Mouse (Mus musculus) midbrain, embryonic 10.5 days (tissue): ENCODE results near the gene Donson. TPM values are rescaled to one million over a fixed set of nuclear protein-coding genes. Genes with fewer than 3 reads are reported as not detected.

Experiments used
- DNase-seq: peaks from one replicate; pipeline ENCODE4 v3.0.0-alpha.2; 2017; ENCODE audit warnings: low spot score
- H3K27ac ChIP-seq: fragments of 300-500 bp; sonication (generic); replicated peaks from 2 replicates; pipeline ENCODE4 v1.5.1; 2016; ENCODE audit warnings: mild to moderate bottlenecking
- H3K27me3 ChIP-seq: fragments of 300-500 bp; sonication (generic); 2 replicates; pipeline ENCODE4 v1.6.1; 2016; ENCODE audit warnings: low read depth, mild to moderate bottlenecking; ENCODE audit not compliant: poor library complexity, severe bottlenecking
- H3K36me3 ChIP-seq: fragments of 300-500 bp; sonication (generic); 2 replicates; pipeline ENCODE4 v1.6.1; 2016; ENCODE audit warnings: mild to moderate bottlenecking, moderate library complexity
- H3K4me1 ChIP-seq: fragments of 300-500 bp; sonication (generic); 2 replicates; pipeline ENCODE4 v1.6.1; 2016
- H3K4me3 ChIP-seq: fragments of 300-500 bp; sonication (generic); 2 replicates; pipeline ENCODE4 v1.5.1; 2016; ENCODE audit warnings: mild to moderate bottlenecking, moderate library complexity
- H3K9me3 ChIP-seq: fragments of 300-500 bp; sonication (generic); replicated peaks from 2 replicates; pipeline ENCODE4 v1.6.1; 2016; ENCODE audit warnings: mild to moderate bottlenecking
- WGBS: fragments of 180-500 bp; shearing (Covaris S2); methylation state at CpG from one replicate; pipeline ENCODE4 v1.1.7; 2016; 5-methylcytosine and 5-hydroxymethylcytosine counted together
- polyA plus RNA-seq: library from polyadenylated mRNA; unstranded; fragments of >200 nt; fragmentation: Nextera tagmentation; extraction: Ambion mirVana; gene quantifications from 2 replicates; pipeline ENCODE4 v1.2.1, GENCODE M21; 2016

Gene Donson
- polyA plus RNA-seq = 38.3 and 39.0 TPM in 2 replicates

DNA sequence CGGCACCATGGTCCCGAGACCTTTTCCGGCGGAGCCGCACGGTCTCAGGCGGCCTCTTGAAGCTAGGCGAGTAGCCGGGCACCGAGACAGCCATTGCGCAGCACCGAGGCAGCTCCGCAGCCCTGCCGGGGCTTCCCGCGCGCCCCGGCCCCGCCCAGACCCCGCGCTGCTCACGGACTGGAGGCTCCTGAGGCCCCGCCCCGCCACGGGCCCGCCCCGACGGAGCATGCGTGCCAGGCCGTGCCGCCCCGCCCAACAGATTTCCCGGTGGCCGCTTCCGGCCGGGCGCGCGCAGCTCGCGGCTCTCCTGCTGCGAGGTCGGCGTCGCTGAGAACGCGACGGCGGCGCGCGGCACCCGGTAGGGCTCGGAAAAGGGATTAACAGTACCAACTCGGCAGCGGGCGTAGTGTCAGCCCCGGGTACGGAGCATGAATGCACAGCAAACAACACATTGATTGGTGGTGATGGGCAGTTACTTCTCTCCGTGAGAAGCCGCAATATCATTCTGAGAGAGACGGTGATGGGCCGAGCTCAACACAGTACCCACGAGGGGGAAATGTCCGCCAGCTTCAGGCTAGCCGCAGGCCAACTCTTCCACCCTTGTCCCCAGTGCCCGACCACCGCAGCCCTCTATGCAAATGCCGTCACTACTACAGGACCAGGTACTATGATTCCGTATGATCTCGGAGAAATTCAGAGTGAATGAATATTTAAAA, at the start of gene Donson:
Gene Donson, minus strand, starts transcription at position 152 of the 716 bp plus-strand sequence.
- H3K36me3 ChIP-seq = peaks cover 30% of the 10 kb centered on the region
- peak within 1 kb of the TSS; percentile 94 for H3K4me3 ChIP-seq
- H3K27me3 ChIP-seq = no peaks in the 10 kb centered on the region
- DNase-seq = peak; percentile 94
- peak within 1 kb of the TSS; percentile 94 for H3K27ac ChIP-seq
- H3K4me1 ChIP-seq = peaks cover 30% of the 10 kb centered on the region
- WGBS = under 1% methylated on average over 70 of the region's 71 CpGs
- H3K9me3 ChIP-seq = no peaks in the 10 kb centered on the region

DNA sequence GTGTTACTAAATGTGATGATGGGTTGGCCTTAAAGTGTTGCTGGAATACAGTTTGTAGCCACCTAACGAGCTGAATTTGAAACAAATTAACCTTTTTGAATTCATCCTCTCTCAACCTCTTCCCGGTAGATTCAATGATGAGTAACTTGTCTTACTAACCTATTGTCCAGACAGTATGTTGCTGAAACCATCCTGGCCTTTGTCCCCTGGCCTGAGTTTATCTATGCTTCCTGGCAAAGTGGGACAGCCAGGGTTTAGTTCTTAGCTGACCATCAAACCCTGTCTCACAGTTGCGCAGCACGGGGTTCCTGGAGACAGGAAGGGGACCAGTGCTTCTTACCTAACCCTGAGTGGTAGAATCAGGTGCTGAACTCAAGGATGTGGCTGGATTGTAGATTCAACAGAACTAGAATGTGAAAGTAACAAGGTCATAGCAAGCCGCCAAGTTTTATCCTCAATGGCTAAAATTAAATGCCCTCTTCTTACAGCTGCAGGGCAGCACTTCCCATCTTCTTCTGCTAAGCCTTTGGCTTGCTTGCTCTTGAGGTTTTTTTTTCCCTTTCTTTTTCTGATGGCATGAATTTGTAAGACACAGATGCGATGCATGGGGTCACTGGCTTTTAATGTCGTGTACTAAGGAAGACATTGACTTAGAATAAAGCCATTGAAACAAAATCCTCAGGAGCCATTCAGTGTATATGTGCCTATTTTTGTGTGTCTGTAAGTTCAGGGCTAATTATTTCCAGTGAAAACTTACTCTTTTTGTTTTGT, 47.7 kb upstream of the Donson start:
- no peaks in the 10 kb centered on the region for H3K27me3 ChIP-seq
- H3K4me3 ChIP-seq = no peak overlapping the region
- peaks cover 10% of the 10 kb centered on the region for H3K36me3 ChIP-seq
- DNase-seq = no peak
- H3K4me1 ChIP-seq = peaks cover 72% of the 10 kb centered on the region
- no peak overlapping the region for H3K27ac ChIP-seq
- no peaks in the 10 kb centered on the region for H3K9me3 ChIP-seq
- 75% methylated on average over 7 of the region's 7 CpGs for WGBS

DNA sequence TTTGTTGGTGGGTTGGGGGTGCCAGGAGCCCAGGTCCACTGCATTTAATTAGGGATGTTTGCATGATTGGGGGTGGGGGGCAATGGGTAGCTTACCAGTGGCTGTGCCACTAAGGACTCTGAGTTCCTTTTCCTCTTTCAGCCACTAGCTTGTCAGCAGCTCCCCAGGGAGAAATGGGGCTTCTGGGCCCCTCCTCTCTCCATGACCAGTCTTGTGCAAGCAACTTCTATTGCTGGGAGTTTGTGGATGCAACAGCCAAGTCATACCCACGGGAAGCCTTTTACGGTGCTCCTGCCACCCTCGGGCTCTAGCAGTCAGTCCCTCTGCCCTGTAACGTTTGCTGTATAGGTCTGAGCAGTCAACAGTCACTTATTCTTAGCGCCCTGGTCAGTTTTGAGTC, 46.2 kb upstream of the Donson start:
- H3K27me3 ChIP-seq = no peaks in the 10 kb centered on the region
- no peak overlapping the region for H3K27ac ChIP-seq
- H3K4me3 ChIP-seq = no peak overlapping the region
- WGBS = 69% methylated on average over 5 of the region's 5 CpGs
- no peaks in the 10 kb centered on the region for H3K36me3 ChIP-seq
- H3K4me1 ChIP-seq = peaks cover 65% of the 10 kb centered on the region
- no peak for DNase-seq
- H3K9me3 ChIP-seq = no peaks in the 10 kb centered on the region

DNA sequence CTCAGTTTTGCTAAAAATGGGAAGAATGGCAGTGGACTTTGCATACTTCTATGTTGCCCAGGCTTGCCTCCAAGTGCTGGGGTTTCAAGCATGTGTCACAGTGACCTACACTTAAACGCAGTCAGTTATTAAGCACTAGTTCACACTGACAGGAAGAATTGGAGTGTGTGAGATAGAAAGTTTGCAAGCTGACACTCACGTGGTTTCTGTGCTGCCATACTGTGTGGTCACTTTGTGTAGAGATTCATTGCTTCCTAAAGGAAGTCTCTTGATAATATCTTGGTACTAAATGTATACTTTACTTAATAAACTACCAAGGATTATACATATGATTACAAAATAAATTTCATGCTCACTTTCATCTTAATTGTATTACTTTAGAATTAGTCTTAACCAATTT, 44.2 kb upstream of the Donson start:
- Histone ChIP-seq H3K4me1 (peaks cover 62% of the 10 kb centered on the region), H3K9me3 (no peaks in the 10 kb centered on the region)

DNA sequence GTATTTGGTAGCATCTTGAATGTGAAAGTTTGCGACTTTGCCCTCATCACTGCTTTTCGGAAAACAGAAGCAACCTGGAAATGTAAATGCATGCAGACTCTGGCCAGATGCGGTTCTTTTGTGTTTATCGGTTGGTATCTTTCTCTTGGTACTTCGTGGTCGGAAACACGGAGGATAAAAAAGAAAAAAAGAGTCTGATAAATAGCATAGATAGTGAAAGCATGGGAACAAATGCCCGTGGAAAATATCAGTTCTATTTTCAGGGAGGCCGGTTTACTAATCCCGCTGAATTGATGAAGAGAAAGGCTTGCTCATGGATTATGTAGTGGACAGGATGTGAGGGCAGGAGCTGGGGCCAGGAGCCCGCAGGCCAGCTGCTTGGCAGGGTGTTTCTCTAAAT, 41.9 kb upstream of the Donson start:
- peak; percentile 28 for DNase-seq
- H3K27ac ChIP-seq = peak overlapping the region; percentile 97
- no peaks in the 10 kb centered on the region for H3K27me3 ChIP-seq
- H3K36me3 ChIP-seq = no peaks in the 10 kb centered on the region
- under 1% methylated on average over 11 of the region's 11 CpGs for WGBS
- H3K9me3 ChIP-seq = no peaks in the 10 kb centered on the region
- H3K4me3 ChIP-seq = peak overlapping the region; percentile 92
- H3K4me1 ChIP-seq = peaks cover 51% of the 10 kb centered on the region

More for the DNA sequence above, 44.2 kb upstream of the Donson start:
- DNase-seq = no peak
- Histone ChIP-seq H3K4me3 (no peak overlapping the region), H3K27ac (no peak overlapping the region), H3K36me3 (no peaks in the 10 kb centered on the region), H3K27me3 (no peaks in the 10 kb centered on the region)
- 80% methylated on average over 2 of the region's 2 CpGs for WGBS

DNA sequence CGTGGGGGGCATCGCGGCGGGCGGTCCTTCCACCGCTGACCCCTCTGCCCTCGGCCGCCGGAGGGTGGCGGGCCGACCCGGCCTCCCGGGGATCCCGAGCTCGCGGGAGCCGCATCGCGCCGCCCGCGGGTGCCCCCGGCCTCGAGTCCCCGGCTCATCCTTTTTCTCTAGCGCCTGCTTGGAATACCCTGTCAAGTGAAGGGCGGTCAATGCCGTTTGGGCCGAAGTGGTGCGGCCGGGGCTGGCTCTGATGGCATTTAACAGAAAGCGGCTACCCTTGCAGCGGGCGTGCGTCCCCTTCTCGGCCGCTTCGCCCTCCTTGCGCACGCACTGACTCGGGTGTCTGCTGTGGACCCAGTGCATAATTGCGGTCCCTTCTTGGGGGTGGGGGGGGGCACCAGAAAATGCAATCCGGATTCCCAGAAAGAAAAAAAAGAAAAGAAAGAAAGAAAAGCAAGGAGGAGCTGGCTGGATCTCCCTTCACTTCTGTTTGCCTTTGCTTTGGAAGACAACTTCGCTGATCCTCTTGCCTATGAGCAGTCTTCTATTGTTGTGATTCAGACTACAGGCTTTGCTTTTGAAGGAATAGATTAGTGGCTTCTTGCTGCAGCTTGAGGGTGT, 41.4 kb upstream of the Donson start:
- H3K36me3 ChIP-seq = no peaks in the 10 kb centered on the region
- peak; percentile 70 for DNase-seq
- WGBS = under 1% methylated on average over 43 of the region's 44 CpGs
- H3K4me3 ChIP-seq = peak overlapping the region; percentile 92
- H3K4me1 ChIP-seq = peaks cover 47% of the 10 kb centered on the region
- peak overlapping the region; percentile 97 for H3K27ac ChIP-seq
- H3K9me3 ChIP-seq = no peaks in the 10 kb centered on the region
- H3K27me3 ChIP-seq = no peaks in the 10 kb centered on the region

DNA sequence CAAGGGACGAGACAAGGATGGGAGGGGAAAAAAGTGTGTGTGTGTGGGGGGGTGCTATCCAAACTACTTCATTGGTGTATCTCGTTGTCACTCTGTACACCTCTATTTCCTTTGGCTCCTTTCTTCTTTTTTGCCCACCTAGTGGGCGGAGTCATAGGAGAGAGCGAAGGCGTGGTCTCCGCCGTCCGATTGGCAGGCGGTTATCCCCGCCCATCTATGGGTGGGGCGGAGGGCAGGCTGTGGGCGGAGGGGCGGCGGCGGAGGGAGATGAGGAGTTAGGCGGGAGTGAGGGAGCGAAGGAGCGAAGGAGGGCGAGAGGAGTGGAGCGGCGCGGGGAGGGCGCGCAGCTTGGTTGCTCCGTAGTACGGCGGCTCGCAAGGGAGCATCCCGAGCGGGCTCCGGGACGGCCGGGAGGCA, 40.5 kb upstream of the Donson start, which contains the start of gene Itsn1:
Gene Itsn1, plus strand, starts transcription at position 216 of the 417 bp plus-strand sequence.
- H3K9me3 ChIP-seq = no peaks in the 10 kb centered on the region
- H3K27me3 ChIP-seq = no peaks in the 10 kb centered on the region
- peak within 1 kb of the TSS; percentile 92 for H3K4me3 ChIP-seq
- DNase-seq = peak; percentile 99
- H3K4me1 ChIP-seq = peaks cover 38% of the 10 kb centered on the region
- WGBS = 0% methylated on average over 33 of the region's 33 CpGs
- H3K27ac ChIP-seq = peak within 1 kb of the TSS; percentile 97
- 0 out of 2 replicates have a peak, but pooled peaks cover 7% of the 10 kb centered on the region for H3K36me3 ChIP-seq

DNA sequence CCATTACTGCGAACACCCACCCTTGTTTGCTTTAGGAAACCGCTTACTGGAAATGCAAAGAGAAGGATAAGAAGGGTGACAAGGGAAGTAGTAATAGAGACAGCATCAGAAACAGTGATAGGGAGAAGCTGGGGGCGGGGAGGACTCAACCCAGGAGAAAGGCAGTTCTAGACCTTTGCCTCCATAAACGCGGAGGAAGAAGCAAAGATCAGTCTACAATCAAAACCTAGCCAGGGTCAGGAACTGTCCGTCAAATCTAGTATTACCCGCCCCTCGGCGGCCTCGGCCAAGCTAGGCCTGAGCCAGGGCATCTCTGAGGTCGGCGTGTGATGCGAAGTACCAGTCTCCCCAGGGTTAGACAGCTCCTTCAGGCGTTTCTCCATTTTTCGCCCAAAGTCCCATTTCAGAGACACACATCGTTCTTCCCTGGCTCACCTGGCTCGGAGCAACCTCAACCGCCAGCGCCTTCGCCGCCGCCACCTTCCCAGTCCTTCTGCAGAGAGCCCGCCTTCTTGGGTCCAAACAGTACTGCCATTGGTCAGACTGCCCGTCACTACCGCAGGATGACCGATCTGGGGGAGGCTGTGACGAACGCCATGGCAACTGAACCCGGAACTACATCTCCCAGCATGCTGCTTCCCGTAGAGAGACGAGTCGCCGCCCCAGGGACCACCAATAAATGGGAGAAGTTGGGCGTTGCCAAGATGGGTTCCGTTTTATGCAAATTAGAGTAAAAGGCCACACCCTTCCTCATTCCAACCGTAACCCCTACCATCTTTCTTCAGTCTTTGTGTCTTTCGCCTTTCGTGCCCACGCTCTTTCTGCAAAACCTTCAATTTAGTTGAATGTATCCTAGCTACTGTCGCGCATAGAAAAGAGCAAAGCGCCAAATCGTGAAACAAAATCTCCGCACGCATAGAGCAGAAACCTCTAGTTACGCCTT, 39.8 kb upstream of the Donson start, which contains the start of gene Cryzl1:
Gene Cryzl1, minus strand, starts transcription at position 853 of the 943 bp plus-strand sequence.
- peak within 1 kb of the TSS; percentile 92 for H3K4me3 ChIP-seq
- peaks cover 36% of the 10 kb centered on the region for H3K4me1 ChIP-seq
- H3K27ac ChIP-seq = peak within 1 kb of the TSS; percentile 97
- peak; percentile 98 for DNase-seq
- H3K9me3 ChIP-seq = no peaks in the 10 kb centered on the region
- 1% methylated on average over 46 of the region's 46 CpGs for WGBS
- no peaks in the 10 kb centered on the region for H3K27me3 ChIP-seq
- 0 out of 2 replicates have a peak, but pooled peaks cover 7% of the 10 kb centered on the region for H3K36me3 ChIP-seq

DNA sequence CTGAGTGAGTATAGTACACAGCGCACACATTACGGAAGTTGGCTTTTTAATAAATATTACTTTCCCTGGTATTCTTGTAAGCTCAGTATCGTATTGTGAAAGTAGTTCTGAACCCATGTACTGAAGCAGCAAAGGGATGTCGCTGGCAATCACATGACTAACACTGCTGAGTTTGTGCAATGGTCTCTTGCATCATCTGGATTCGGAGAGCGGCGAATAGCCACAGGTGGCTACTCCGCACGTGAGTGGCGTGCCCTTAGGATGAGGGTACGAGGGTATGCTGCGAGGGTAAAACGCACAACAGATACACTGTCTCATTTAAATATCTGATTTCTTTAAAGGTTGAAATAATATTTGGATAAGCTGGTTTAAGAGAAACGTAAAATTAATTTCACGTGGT, 38.9 kb upstream of the Donson start:
- no peak for DNase-seq
- Histone ChIP-seq H3K36me3 (0 out of 2 replicates have a peak, but pooled peaks cover 9% of the 10 kb centered on the region), H3K27me3 (no peaks in the 10 kb centered on the region), H3K4me3 (peak overlapping the region; percentile 92), H3K9me3 (no peaks in the 10 kb centered on the region), H3K27ac (no peak overlapping the region; the same call in 1 of the 2 replicates), H3K4me1 (peaks cover 34% of the 10 kb centered on the region)
- WGBS = 90% methylated on average over 15 of the region's 15 CpGs

DNA sequence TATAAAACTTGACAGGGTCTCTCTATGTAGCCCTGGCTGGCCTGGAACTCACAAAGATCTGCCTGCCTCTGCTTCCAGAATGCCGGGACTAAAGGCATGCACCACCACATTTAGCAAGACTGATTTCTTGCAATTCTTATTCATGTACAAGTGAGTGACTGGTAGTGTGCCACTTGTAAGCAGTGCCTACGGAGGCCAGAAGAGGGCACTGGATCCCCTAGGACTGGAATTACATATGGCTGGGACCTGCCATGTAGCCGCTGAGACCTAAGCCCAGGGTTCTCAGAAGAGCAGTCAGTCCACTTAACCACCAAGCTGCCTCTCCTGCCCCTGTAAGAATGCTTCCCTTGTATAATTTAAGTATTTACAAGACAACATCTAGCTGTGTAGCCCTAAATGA, 35.7 kb upstream of the Donson start:
- H3K9me3 ChIP-seq = no peaks in the 10 kb centered on the region
- no peaks in the 10 kb centered on the region for H3K27me3 ChIP-seq
- peaks cover 35% of the 10 kb centered on the region for H3K36me3 ChIP-seq
- peaks cover 16% of the 10 kb centered on the region for H3K4me1 ChIP-seq
- H3K27ac ChIP-seq = no peak overlapping the region
- DNase-seq = peak; percentile 44
- H3K4me3 ChIP-seq = no peak overlapping the region
- 43% methylated on average over 3 of the region's 3 CpGs for WGBS

DNA sequence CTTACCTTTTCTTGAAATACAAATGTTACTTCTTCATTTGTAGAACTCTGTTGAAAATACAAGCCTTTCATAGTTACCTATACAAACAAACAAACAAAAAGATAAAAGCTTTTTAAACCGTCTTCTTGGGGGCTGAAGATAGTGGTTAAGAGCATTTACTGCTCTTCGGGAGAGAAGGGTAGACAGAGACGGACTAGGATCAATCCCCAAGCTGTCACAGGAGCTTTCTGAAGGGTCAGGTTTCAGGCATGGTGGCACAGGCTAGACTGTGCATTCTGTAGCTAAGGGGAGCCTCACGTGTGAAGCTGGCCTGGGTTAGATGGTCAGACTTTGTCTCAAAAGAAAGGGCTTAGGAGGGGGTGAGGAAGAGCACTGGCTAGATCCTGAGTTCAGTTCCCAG, 28.8 kb upstream of the Donson start:
- H3K4me1 ChIP-seq = peaks cover under 1% of the 10 kb centered on the region; the same call in 1 of the 2 replicates
- H3K9me3 ChIP-seq = no peaks in the 10 kb centered on the region
- H3K4me3 ChIP-seq = no peak overlapping the region
- no peaks in the 10 kb centered on the region for H3K27me3 ChIP-seq
- no peak overlapping the region for H3K27ac ChIP-seq
- 86% methylated on average over 4 of the region's 4 CpGs for WGBS
- no peak for DNase-seq
- H3K36me3 ChIP-seq = peaks cover 84% of the 10 kb centered on the region
